Mouse (Mus musculus): Measurements from ENCODE around the gene Aldh18a1. TPM values are rescaled to one million over a fixed set of nuclear protein-coding genes. Genes with fewer than 3 reads are reported as not detected.

Aldh18a1 gene
- 54.7 and 57.8 TPM in 2 replicates for polyA plus RNA-seq (2012; rRNA removed)

DNA sequence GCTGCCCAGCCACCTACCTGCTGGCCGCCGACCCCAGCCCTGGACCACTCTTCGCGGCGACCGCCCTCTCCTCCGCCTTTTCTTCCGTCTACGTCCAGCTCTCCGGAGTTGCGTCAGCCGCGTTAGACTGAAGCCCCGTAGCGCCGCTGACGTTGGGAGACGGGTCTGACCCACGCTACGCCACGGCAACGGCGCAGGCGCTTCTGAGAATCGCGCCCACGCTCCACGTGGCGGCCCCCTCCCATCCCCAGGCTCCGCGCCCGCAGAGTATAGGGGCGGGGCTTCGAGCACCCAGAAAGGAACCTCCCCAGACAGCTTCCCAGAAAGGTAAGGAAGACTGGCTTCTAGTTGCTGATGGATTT, at the start of gene Aldh18a1:
Aldh18a1 (minus strand) TSS at position 171 of the 362 bp plus-strand sequence.

DNA sequence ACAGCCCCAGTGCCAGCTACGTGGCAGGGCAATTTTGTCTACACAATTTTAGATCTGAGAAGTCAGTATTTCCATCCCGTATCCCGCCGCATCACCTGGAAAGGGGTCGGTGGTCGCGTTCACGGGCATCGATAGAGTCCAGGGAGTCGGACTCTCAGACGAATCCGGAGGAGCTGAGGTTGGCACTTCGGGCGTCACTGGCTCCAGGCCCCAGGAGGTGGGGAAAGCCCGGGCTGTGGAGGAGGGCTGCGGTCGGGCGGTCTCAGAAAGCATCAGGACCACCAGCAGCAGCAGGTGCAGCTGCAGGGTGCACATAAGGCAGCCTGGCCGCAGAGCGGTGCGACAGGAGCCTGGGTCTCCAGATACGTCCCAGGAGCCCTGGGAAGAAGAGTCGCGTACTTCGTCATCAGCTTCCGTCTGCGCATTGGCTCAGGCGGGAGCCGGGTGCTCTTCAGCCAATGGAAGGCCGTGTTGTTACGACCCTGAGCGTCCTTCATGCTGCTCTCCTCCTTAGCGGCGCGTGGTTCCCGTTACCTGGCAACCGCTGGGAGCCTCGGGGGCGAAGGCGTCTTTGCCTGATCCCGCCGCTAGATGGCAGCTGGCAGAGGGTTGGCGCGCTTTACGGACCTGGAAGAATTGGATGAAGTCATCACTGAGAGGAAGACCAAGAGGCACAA, 23.7 kb upstream of the Aldh18a1 start, which contains the start of the genes Tctn3 and Entpd1:
Tctn3 (minus strand) TSS at position 404 of the 677 bp plus-strand sequence.
Entpd1 (plus strand) TSS at position 537 of the 677 bp plus-strand sequence.

DNA sequence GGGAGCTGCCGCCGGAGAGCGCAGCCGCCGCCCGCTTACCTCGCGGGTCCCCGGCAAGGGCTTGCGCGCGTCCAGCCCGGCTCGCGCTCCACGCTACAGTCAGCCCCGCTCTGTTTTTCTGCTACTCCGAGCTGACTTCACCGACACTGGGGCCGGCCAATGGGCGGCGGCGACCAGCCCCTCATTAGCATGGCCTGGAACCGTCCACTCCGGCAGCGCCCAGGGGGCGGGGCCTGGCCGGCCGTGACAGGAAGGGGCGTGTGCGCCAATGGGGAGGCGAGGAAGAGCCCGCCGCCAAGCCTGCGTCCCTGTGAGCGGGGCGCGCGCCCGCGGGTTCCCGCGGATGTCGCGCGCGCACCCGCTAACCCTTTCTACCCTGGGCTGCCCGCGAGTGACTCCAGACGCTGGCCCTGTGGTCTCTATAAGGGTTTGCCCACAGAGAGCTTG, 74.6 kb downstream of the Aldh18a1 start, which contains the start of gene Sorbs1:
Sorbs1 (minus strand) TSS at position 148 of the 447 bp plus-strand sequence.

Other genes starting within 250 kb of the Aldh18a1 start
- gene Sorbs1, start 74.7 kb downstream of the Aldh18a1 start, polyA plus RNA-seq (2012; rRNA removed), result 67.4 and 71.1 TPM in 2 replicates
- gene Tctn3, start 23.8 kb upstream of the Aldh18a1 start, polyA plus RNA-seq (2012; rRNA removed), result 21.4 and 22.1 TPM in 2 replicates
- 7.0 and 9.9 TPM in 2 replicates for gene Entpd1, start 23.9 kb upstream of the Aldh18a1 start, polyA plus RNA-seq (2012; rRNA removed)
- gene Cc2d2b, start 160.3 kb upstream of the Aldh18a1 start, polyA plus RNA-seq (2012; rRNA removed), result 0.17 and 0.32 TPM in 2 replicates
- gene Ccnj, start 242.8 kb upstream of the Aldh18a1 start, polyA plus RNA-seq (2012; rRNA removed), result 16.2 and 17.4 TPM in 2 replicates

Data from central nervous system, embryonic 18 days (tissue).